Mouse (Mus musculus): ENCODE measurements around the gene Slc25a27. TPM values are rescaled to one million over a fixed set of nuclear protein-coding genes. Genes with fewer than 3 reads are reported as not detected.

The Slc25a27 gene
- 1 to 10 TPM; 8.7 to 9.6 TPM for total RNA-seq (2023)

GRCm38 (mm10) chr17:43666576-43667289 is at the start of gene Slc25a27:
Gene Slc25a27, minus strand, starts transcription at chr17:43667214.

GRCm38 (mm10) chr17:43667290-43667843 is 353 bp upstream of the Slc25a27 start, which contains the start of gene Cyp39a1:
Gene Cyp39a1, plus strand, starts transcription at chr17:43667425.

GRCm38 (mm10) chr17:43629496-43630426 is 37.3 kb downstream of the Slc25a27 start, which contains the start of gene Tdrd6:
Gene Tdrd6, minus strand, starts transcription at chr17:43630299.

Other genes with a start within 250 kb of the Slc25a27 start
- not detected for gene Mep1a, start 164.4 kb downstream of the Slc25a27 start, total RNA-seq (2023)
- gene Ankrd66, start 123.6 kb downstream of the Slc25a27 start, total RNA-seq (2023): 1 to 10 TPM in 1 of 2 experiments, under 1 TPM in 1; 0.67 to 2.6 TPM
- 100 to 1,000 TPM; 217 to 270 TPM for gene Pla2g7, start 99.1 kb downstream of the Slc25a27 start, total RNA-seq (2023)
- gene Tdrd6, start 36.9 kb downstream of the Slc25a27 start, total RNA-seq (2023): not detected
- gene Cyp39a1, start 211 bp upstream of the Slc25a27 start, total RNA-seq (2023): 10 to 100 TPM in 1 of 2 experiments, 1 to 10 TPM in 1; 8.7 to 10.9 TPM
- gene Rcan2, start 134.1 kb upstream of the Slc25a27 start, total RNA-seq (2023): not detected